Mouse (Mus musculus): Measurements from ENCODE around the gene Mapk14. TPM values are rescaled to one million over a fixed set of nuclear protein-coding genes. Genes with fewer than 3 reads are reported as not detected.
"Not testable (repeated sequence)": the region's sequence is repeated elsewhere in the genome, so short reads cannot be mapped to it uniquely, and the experiment has no call there.

Gene Mapk14
- total RNA-seq, 2 experiments from 2014 or later, result 74.0 to 78.0 TPM

DNA sequence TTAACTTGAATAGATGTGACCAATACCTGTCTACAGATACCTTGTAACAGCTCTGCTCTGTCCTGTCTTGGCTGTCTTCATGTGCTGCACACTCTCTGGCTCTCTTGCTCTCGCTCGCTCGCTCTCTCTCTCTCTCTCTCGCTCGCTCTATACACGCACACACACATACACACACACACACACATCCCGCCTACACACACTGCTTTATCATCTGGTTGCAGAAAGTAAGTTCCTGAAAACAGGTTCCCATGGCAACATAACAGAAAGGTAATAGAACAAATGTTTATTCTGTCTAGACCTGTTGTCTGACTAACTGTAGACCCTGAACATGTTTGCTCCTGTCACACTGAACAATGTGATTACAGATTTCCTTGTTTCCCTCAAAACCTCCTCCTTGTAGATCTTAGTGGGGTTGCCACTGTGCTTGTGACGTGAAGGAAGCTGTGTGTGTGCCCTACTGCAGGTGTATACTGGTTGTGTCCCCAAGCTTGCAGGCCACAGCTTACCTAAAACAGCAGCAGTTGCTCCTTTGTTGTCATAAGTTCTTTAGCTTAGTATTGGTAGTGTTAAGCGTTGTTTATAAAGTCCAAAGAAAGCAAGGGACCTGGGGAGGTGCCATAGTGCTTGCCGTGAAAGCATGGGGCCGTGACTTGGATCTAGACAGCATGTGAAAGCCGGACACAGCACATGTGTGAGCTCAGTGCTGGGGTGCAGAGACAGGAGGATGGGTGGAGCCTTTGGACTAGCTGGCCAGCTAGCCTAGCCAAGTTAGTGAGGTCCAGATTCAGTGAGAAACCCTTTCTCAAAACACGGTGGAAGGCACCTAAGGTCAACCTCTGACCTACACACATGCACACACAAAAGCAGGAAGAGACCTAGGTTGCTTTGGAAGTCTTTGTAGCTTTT, 6.4 kb downstream of the Mapk14 start:
- no peak for DNase-seq (ENCODE audit: low spot score in 2 of 2)

- no peak for DNase-seq (ENCODE audit: low spot score in 2 of 2)
Measured at GRCm38 (mm10) chr17:28698245-28698644, 7.1 kb downstream of the Mapk14 start.

DNA sequence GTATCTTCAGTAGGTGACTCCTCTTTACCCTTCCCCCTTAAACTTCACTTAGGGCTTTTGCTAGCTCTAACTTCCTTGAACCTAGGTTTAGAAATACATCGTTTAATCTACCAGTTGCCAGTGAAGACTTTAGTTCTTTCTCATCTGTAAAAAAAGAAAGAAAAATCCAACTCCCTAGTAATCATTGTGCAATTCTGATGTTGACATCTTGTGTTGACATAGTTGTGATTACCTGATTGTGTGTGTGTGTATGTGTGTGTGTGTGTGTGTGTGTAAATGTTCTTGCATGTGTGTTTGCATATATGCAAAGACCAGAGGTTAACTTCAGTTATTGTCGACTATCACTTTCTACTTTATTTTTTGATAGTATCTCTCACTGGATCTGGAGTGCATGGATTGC, 7.5 kb downstream of the Mapk14 start:
- no peak for DNase-seq (ENCODE audit: low spot score in 2 of 2)

- no peak for DNase-seq (ENCODE audit: low spot score in 2 of 2)
Measured at GRCm38 (mm10) chr17:28699789-28700188, 8.7 kb downstream of the Mapk14 start.

DNA sequence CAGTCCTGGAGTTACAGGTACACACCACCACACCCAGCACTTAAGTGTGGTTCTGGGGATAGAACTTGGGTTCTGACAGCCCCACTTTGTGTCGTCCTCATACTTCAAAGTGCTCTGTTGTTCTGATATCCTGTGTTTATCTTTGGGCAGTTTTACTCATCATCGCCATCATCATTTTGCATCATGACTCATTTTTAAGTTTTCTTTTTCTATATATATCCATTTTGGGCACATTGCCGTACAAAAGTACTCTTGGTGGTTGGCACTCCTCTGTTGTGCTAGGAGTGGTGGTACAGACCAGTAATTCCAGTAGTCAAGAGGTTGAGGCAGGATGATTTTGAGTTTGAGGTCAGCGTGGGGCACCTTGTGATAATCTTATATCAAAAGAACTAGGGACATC, 10.0 kb downstream of the Mapk14 start:
- no peak for DNase-seq (ENCODE audit: low spot score in 2 of 2)

DNA sequence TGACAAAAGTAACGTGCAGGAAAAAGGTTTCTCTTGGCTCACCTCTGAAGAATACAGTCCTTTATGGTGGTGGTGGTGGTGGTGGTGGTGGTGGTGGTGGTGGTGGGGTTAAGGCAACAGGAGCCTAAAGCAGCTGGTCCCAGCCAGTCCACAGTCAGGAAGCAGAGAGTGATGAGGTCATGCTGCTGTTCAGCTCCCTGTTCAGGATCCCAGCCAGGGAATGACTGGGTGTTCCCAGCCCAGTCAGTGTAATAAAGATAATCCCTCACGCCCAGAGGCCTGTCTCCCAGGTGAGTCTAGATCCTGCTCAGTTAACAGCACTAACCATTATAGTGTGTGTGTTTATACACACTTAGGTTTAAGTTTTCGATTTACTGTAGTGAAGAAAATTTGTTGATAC, 10.6 kb downstream of the Mapk14 start:
- no peak for DNase-seq (ENCODE audit: low spot score in 2 of 2)

- no peak for DNase-seq (ENCODE audit: low spot score in 2 of 2)
Measured at GRCm38 (mm10) chr17:28702646-28703045, 11.5 kb downstream of the Mapk14 start.

DNA sequence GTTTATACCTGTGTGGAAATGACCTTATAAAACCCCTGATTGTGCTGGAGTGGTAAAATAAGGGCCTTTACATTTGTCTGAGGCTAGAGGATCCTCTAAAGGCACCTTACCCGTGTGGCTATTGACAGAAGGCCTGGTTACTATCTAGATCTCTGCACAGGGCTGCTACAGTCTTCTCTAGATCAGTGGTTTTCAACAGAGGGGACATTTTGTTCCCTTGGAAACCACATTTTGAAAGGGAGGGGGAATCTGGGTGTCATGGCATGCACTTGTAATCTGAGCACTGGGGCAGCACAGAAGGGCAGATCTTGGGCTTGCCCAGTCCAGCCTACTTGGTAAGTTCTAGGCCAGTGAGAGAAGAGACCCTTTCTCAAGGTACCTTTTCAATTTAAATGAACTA, 15.6 kb downstream of the Mapk14 start:
- no peak for DNase-seq (ENCODE audit: low spot score in 2 of 2)

DNA sequence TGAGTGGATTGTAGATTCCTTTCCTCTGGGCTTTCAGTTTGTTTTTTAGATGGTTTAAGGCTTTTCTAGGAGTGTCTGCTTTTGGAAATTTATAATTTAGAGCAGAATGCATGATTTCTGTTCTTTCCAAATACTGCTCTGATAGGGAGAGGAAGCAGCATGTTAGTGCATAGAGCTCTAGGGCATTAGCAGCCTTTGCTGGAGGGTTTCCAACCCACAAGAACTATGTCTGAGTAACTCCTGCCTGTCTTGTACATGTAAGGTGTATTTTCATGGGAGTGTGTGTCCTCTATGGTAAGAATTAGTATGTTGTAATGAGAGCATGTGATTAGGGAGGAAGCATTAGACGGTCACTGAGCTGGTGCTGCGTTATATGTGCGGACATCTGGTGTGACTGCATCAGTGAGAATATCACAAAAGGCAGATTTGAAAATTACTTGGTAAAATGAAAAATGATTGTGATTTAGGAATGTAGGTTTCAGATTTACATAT, 16.1 kb downstream of the Mapk14 start:
- DNase-seq (ENCODE audit: low spot score in 2 of 2), result no peak

GRCm38 (mm10) chr17:28707816-28708215, 16.7 kb downstream of the Mapk14 start:
- DNase-seq (ENCODE audit: low spot score in 2 of 2), result no peak

DNA sequence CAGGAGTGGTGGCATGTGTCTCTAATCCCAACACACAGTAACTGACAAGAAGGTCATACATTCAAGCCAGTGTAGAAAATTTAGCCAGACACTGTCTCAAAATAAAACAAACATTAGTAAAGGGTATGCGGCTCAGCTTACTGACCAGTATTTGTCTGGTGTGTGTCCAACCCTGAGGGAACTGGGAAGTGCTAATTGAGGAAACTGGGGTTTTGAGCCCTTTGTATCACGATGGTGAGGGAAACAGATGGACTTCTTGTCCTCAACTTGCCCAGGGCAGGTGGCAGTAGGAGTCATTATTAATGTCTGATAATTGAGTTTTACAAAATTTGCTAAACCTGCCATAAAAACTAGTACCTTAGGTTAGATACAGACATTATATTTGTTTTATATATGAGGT, 17.9 kb downstream of the Mapk14 start:
- no peak for DNase-seq (ENCODE audit: low spot score in 2 of 2)

DNA sequence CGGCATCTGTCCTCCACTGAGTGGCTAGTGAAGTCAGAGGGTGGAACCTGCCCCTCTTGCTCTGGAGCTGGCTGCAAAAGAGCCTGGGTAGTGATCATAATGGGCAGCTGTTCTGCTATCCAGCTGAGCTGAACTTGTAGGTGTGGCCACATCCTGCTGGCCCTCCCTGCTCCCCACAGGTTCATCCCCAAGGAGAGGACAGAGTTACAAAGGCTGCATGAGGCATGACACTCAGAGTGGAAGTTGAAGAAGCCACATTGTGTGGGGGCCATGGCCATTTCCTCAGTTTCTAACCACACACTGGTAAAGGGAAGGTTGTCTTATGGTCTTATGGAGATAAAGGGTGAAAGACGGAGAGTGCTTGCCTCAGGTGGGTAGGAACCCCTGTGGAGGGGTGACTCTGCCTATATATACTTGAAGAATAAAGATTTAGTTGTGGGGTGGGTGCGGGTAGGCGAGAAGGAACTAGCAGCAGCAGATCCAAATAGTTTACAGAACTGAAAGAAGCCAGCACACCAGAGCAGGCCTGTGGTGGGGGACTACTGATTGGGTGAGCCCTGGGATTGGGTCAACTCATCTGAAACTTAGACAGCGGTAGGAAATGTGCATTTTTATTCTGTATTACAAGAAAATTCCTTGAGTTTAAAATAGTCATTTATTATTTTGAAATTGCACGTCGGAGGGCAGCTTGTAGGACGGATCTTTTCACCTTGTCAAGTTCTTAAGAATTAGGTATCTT, 18.6 kb downstream of the Mapk14 start:
- no peak for DNase-seq (ENCODE audit: low spot score in 2 of 2)

GRCm38 (mm10) chr17:28710291-28710688, 19.2 kb downstream of the Mapk14 start:
- DNase-seq (ENCODE audit: low spot score in 2 of 2), result no peak

GRCm38 (mm10) chr17:28711237-28711636, 20.1 kb downstream of the Mapk14 start:
- no peak for DNase-seq (ENCODE audit: low spot score in 2 of 2)

GRCm38 (mm10) chr17:28712305-28712704, 21.2 kb downstream of the Mapk14 start:
- DNase-seq (ENCODE audit: low spot score in 2 of 2), result no peak

DNA sequence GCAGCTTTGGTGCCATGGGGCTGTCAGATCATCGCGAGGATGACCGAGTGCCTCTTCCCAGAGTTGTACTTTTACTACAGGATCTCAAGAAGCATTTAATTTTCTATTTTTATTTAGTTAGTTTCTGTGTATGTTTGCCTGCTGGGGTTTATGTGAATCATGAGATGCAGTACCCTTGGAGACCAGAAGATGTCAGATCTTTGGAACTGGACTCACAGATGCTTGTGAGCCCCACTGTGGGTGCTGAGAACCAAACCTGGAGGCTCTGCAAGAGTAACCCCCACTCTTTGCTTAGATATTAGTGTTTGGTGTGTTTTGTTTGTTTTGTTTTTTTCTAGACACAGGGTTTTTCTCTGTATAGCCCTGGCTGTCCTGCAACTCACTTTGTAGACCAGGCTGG, 22.9 kb downstream of the Mapk14 start:
- DNase-seq (ENCODE audit: low spot score in 2 of 2), result no peak

- no peak for DNase-seq (ENCODE audit: low spot score in 2 of 2)
Measured at GRCm38 (mm10) chr17:28715832-28716548, 24.9 kb downstream of the Mapk14 start.

DNA sequence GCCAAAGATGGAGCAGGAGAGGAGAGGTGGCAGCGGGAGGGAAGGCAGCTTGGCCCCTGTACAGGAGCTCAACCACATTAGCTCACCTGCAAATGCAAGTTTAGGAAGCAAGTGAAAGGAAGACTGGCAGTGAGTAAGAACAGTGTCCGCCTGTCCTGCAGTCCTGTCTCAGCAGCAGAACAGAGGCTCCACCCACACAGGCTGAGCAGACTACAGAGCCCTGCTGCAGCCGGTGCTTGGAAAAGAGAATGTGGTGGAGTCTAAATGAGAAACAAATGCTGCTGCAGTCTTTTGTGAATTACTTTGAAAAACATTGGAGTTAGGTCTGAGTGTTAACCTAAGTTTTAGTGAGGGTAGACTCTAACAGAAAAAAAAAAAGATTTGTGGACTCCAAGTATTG, 26.4 kb downstream of the Mapk14 start:
- no peak for DNase-seq (ENCODE audit: low spot score in 2 of 2)

DNA sequence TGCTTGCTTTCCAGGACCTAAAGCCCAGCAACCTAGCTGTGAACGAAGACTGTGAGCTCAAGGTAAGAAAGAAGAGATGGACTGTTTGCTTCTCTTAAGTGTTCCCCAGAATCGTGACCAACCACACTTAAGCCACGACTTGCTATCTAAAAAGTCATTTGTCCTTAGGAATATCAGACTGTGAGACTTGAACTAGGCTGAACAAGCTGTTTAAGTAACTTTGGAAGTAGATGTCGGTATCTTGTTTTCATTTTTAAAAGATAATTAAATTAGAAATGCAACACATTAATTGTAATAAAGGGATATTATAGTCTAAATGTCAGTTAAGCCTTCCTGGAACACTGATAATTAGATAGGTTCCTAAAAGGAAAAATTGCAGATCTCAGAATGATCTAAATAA, 34.7 kb downstream of the Mapk14 start, which contains the start of gene AC170998.1:
AC170998.1 (plus strand) TSS at position 301 of the 400 bp plus-strand sequence.
- no peak for DNase-seq (ENCODE audit: low spot score in 2 of 2)

- not testable (repeated sequence) for DNase-seq (ENCODE audit: low spot score in 2 of 2)
Measured at GRCm38 (mm10) chr17:28727511-28727910, 36.4 kb downstream of the Mapk14 start.

- DNase-seq (ENCODE audit: low spot score in 2 of 2), result no peak
Measured at GRCm38 (mm10) chr17:28735317-28736105, 44.4 kb downstream of the Mapk14 start.

Measured in adrenal gland, postnatal 4 days (tissue).